In the genomic region with DNA sequence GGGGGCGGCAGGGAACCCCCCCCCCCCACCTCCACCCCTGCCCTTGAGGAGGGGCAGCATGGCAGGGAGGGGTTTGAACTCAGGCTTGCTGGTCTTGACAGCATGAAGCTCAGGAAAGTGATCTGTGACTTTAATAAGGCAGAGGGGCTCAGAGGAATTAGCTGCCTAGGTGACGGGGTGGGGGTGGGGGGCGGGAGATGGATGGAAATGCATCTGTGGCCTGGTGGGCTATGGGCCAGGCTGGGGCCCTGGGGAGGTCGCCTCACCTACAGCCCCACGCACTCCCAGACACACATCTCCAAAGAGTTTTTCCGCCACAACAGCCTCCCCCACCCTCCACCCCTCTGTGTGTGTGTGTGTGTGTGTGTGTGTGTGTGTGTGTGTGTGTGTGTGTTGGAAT, we compare ENCODE assay signal across 9 mouse cellular contexts.
A peak's percentile ranks its signal among the peaks of the same experiment; 100 is the strongest.
DNase-seq lines count a peak whose midpoint lies in the region; ATAC-seq lines count a peak whose summit lies in the region.
"Had no signal": no experiment of that assay in that cellular context is flagged by ENCODE, and none has a peak within 500 bp of the region (broad histone marks: within the 10 kb centered on the region; RNA-seq: fewer than 3 reads in every experiment).

No protein-coding gene starts in this region.

- WGBS in heart, embryonic 16.5 days: 34% methylated on average over 6 of the region's 6 CpGs
- WGBS in embryonic facial prominence, embryonic 14.5 days: 16% methylated on average over 4 of the region's 6 CpGs
- 18% methylated on average over 5 of the region's 6 CpGs for WGBS in hindbrain, embryonic 15.5 days
- 3% methylated on average over 5 of the region's 6 CpGs for WGBS in midbrain, embryonic 16.5 days

- no peak for DNase-seq in heart, postnatal 36 days
- peak; percentile 31 for DNase-seq in embryonic facial prominence, embryonic 14.5 days (ENCODE audit: low spot score)
- DNase-seq in layer of hippocampus, postnatal 10 days (ENCODE audit: low spot score in 2 of 2): no peak
- DNase-seq in adrenal gland, postnatal 36 days: no peak

- no peaks in the 10 kb centered on the region for H3K36me3 ChIP-seq in heart, embryonic 16.5 days (ENCODE audit: control insufficient read depth, insufficient read depth)
- no peaks in the 10 kb centered on the region for H3K36me3 ChIP-seq in embryonic facial prominence, embryonic 14.5 days (ENCODE audit: control insufficient read depth, insufficient read depth, low read length)
- H3K36me3 ChIP-seq in hindbrain, embryonic 15.5 days: no peaks in the 10 kb centered on the region
- no peaks in the 10 kb centered on the region for H3K36me3 ChIP-seq in midbrain, embryonic 16.5 days (ENCODE audit: control insufficient read depth, insufficient read depth, low read length)

- ATAC-seq in heart, embryonic 16.5 days (replicated peaks; ENCODE audit: extremely low read depth, insufficient read depth, low FRiP score): no peak
- peak; percentile 15; the same call in 1 of the 2 replicates for ATAC-seq in embryonic facial prominence, embryonic 14.5 days (ENCODE audit: low read depth)
- ATAC-seq in hindbrain, embryonic 15.5 days (ENCODE audit: low FRiP score, low read depth): no peak; the same call in 1 of the 2 replicates
- ATAC-seq in midbrain, embryonic 16.5 days: peak; percentile 15
- no peak for ATAC-seq in activated CD4-positive, CD25-positive, alpha-beta regulatory T cell, adult 4 months

- H3K9me3 ChIP-seq in heart, embryonic 16.5 days (replicated peaks; ENCODE audit: control insufficient read depth, low read length): no peaks in the 10 kb centered on the region
- no peaks in the 10 kb centered on the region for H3K9me3 ChIP-seq in embryonic facial prominence, embryonic 14.5 days (ENCODE audit: control insufficient read depth, low read length)
- H3K9me3 ChIP-seq in hindbrain, embryonic 15.5 days: no peaks in the 10 kb centered on the region
- no peaks in the 10 kb centered on the region for H3K9me3 ChIP-seq in midbrain, embryonic 16.5 days (replicated peaks; ENCODE audit: control insufficient read depth, low read length, poor library complexity, severe bottlenecking)

- peaks cover 36% of the 10 kb centered on the region for H3K4me1 ChIP-seq in heart, embryonic 16.5 days (ENCODE audit: control insufficient read depth, insufficient read depth, low read length)
- peaks cover 57% of the 10 kb centered on the region for H3K4me1 ChIP-seq in embryonic facial prominence, embryonic 14.5 days (ENCODE audit: control insufficient read depth, insufficient read depth, low read length)
- H3K4me1 ChIP-seq in hindbrain, embryonic 15.5 days (replicated peaks): peaks cover 56% of the 10 kb centered on the region
- H3K4me1 ChIP-seq in midbrain, embryonic 16.5 days (ENCODE audit: control insufficient read depth, insufficient read depth, low read length): peaks cover 58% of the 10 kb centered on the region

- H3K27ac ChIP-seq in heart, embryonic 16.5 days (ENCODE audit: low read length): peak overlapping the region; percentile 10; the same call in 1 of the 2 replicates
- H3K27ac ChIP-seq in embryonic facial prominence, embryonic 14.5 days (replicated peaks; ENCODE audit: low read depth, low read length): peak overlapping the region; percentile 80
- H3K27ac ChIP-seq in hindbrain, embryonic 15.5 days (replicated peaks): peak overlapping the region; percentile 79
- peak overlapping the region; percentile 84 for H3K27ac ChIP-seq in midbrain, embryonic 16.5 days (ENCODE audit: low read length)
- H3K27ac ChIP-seq: macrophage had no signal

- H3K9ac ChIP-seq in heart, embryonic 16.5 days (ENCODE audit: low read length): no peak overlapping the region
- peak overlapping the region; percentile 51; the same call in 1 of the 2 replicates for H3K9ac ChIP-seq in embryonic facial prominence, embryonic 14.5 days (ENCODE audit: low read depth, low read length)
- H3K9ac ChIP-seq in hindbrain, embryonic 15.5 days: peak overlapping the region; percentile 15; the same call in 1 of the 2 replicates
- peak overlapping the region; percentile 8; the same call in 1 of the 2 replicates for H3K9ac ChIP-seq in midbrain, embryonic 16.5 days (ENCODE audit: low read depth, low read length)

- intact Hi-C loops in heart, postnatal 36 days (cut with DNase I): no loop called here

- H3K4me2 ChIP-seq in heart, embryonic 16.5 days (ENCODE audit: low read depth, low read length): peak overlapping the region; percentile 47
- H3K4me2 ChIP-seq in embryonic facial prominence, embryonic 14.5 days (ENCODE audit: low read depth, low read length): peak overlapping the region; percentile 37
- peak overlapping the region; percentile 37 for H3K4me2 ChIP-seq in hindbrain, embryonic 15.5 days
- H3K4me2 ChIP-seq in midbrain, embryonic 16.5 days (ENCODE audit: low read length): peak overlapping the region; percentile 37

- no peaks in the 10 kb centered on the region for H3K27me3 ChIP-seq in heart, embryonic 16.5 days (ENCODE audit: control insufficient read depth, insufficient read depth, low read length)
- no peaks in the 10 kb centered on the region for H3K27me3 ChIP-seq in embryonic facial prominence, embryonic 14.5 days (replicated peaks; ENCODE audit: control insufficient read depth, insufficient read depth, low read length)
- H3K27me3 ChIP-seq in hindbrain, embryonic 15.5 days: no peaks in the 10 kb centered on the region
- H3K27me3 ChIP-seq in midbrain, embryonic 16.5 days (ENCODE audit: control insufficient read depth, insufficient read depth, low read depth, low read length): no peaks in the 10 kb centered on the region

- H3K4me3 ChIP-seq in heart, embryonic 16.5 days (ENCODE audit: low read length): no peak overlapping the region; the same call in 1 of the 2 replicates
- no peak overlapping the region for H3K4me3 ChIP-seq in embryonic facial prominence, embryonic 14.5 days (ENCODE audit: low read depth, low read length)
- H3K4me3 ChIP-seq in hindbrain, embryonic 15.5 days: no peak overlapping the region
- H3K4me3 ChIP-seq in midbrain, embryonic 16.5 days (ENCODE audit: low read depth, low read length): no peak overlapping the region

Comparison
In these comparisons a context has a peak if more than half of its experiments do, and no peak if none do; other contexts are left out.
1. ATAC-seq: peak in embryonic facial prominence, embryonic 14.5 days (single experiment) and midbrain, embryonic 16.5 days (single experiment); none in heart, embryonic 16.5 days (single experiment), hindbrain, embryonic 15.5 days (single experiment) and activated CD4-positive, CD25-positive, alpha-beta regulatory T cell, adult 4 months (single experiment).
2. H3K27ac ChIP-seq: peak in every context shown above with its lines; median percentile 84 in midbrain, embryonic 16.5 days; 80 in embryonic facial prominence, embryonic 14.5 days; 79 in hindbrain, embryonic 15.5 days; 10 in heart, embryonic 16.5 days.
3. Peak in every context shown above with its lines, with median percentiles within 50 percentile points of each other: H3K4me2 ChIP-seq.